ENCODE assay signal across 16 mouse cellular contexts in genomic region chr17:67308421-67308820, GRCm38 (mm10).
"Had no signal": no experiment of that assay in that cellular context is flagged by ENCODE, and none has a peak within 500 bp of the region (broad histone marks: within the 10 kb centered on the region; RNA-seq: fewer than 3 reads in every experiment).

No protein-coding gene starts in this region.

- DNase-seq: kidney, postnatal 25 days; lung, postnatal 14 days; retina, postnatal 1 day; right cerebral cortex, postnatal 4 days; spleen, adult 18-20 months; thymus, postnatal 4 days had no signal

- H3K9me3 ChIP-seq: limb, embryonic 10.5 days; liver, embryonic 15.5 days; lung, embryonic 15.5 days; midbrain, embryonic 15.5 days; neural tube, embryonic 13.5 days had no signal

- H3K27ac ChIP-seq: left cerebral cortex, adult 2 months; limb, embryonic 10.5 days; liver, embryonic 15.5 days; lung, embryonic 15.5 days; macrophage; midbrain, embryonic 15.5 days; neural tube, embryonic 13.5 days had no signal

- H3K4me1 ChIP-seq: liver, embryonic 15.5 days; megakaryocyte, embryonic 14.5 days had no signal

- H3K4me2 ChIP-seq: liver, embryonic 11.5 days; liver, embryonic 15.5 days; lung, embryonic 15.5 days; midbrain, embryonic 11.5 days; midbrain, embryonic 15.5 days; neural tube, embryonic 13.5 days had no signal

- H3K27me3 ChIP-seq: liver, embryonic 15.5 days; lung, embryonic 15.5 days; megakaryocyte, embryonic 14.5 days; neural tube, embryonic 13.5 days had no signal

- H3K4me3 ChIP-seq: left cerebral cortex, adult 2 months; limb, embryonic 10.5 days; liver, embryonic 15.5 days; lung, embryonic 15.5 days; megakaryocyte, embryonic 14.5 days; midbrain, embryonic 15.5 days; neural tube, embryonic 13.5 days had no signal

- H3K9ac ChIP-seq: liver, embryonic 15.5 days; lung, embryonic 15.5 days; midbrain, embryonic 15.5 days; neural tube, embryonic 13.5 days had no signal

- ATAC-seq: midbrain, embryonic 15.5 days had no signal

- H3K36me3 ChIP-seq: limb, embryonic 10.5 days; liver, embryonic 15.5 days; lung, embryonic 15.5 days; midbrain, embryonic 15.5 days; neural tube, embryonic 13.5 days had no signal
